Mouse (Mus musculus): ENCODE data around the gene Igfbp3.
"Not testable (repeated sequence)": the region's sequence is repeated elsewhere in the genome, so short reads cannot be mapped to it uniquely, and the experiment has no call there.

Gene Igfbp3

DNA sequence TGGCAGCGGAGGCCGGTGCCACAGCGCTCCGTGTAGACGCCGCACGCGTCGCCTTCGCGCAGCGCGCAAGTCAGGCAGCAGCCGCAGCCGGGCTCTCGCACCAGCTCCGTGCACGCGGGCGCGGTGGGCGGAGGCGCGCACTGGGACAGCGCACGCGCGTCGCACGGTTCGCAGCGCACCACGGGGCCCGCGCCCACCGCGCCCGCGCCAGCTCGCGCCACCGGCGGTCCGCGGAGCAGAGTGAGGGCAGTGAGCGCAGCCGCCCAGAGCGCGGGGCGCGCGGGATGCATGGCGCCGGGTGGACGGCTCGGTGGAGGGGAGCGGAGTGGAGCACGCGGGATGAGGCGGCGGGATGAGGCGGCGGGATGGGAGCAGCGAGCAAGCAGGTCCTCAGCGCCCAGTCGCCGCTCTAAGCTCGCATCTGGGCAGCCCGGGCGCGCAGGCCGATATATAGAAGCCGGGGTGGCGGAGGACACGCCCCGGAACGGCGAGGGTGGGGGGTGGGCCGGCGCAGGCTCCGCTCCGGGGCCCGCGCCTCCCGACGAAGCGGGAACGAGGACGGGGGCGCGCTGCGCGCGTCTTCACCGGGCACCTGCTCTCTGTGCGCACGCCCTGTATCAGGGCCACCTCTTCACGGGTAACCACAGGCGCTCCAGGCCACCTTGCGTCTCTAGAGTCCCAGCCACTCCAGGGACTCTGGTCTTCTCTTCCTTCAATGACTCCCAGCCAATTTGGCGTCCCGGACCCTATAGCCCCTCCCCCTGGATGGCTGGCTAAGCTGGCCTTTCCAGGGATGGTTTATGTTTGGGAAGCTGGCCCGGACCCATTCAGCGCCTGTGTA, at the start of gene Igfbp3:
Gene Igfbp3, minus strand, starts transcription at position 423 of the 841 bp plus-strand sequence.
- no peak for DNase-seq

GRCm38 (mm10) chr11:7250870-7251269, 37.1 kb upstream of the Igfbp3 start:
- DNase-seq = no peak

GRCm38 (mm10) chr11:7250415-7250814, 36.7 kb upstream of the Igfbp3 start:
- DNase-seq = no peak

GRCm38 (mm10) chr11:7244782-7245181, 31.1 kb upstream of the Igfbp3 start:
- no peak for DNase-seq

GRCm38 (mm10) chr11:7239041-7239740, 25.5 kb upstream of the Igfbp3 start:
- no peak for DNase-seq

- no peak for DNase-seq
Measured at GRCm38 (mm10) chr11:7238546-7238945, 24.8 kb upstream of the Igfbp3 start.

GRCm38 (mm10) chr11:7237712-7238111, 24.0 kb upstream of the Igfbp3 start:
- DNase-seq = no peak

DNA sequence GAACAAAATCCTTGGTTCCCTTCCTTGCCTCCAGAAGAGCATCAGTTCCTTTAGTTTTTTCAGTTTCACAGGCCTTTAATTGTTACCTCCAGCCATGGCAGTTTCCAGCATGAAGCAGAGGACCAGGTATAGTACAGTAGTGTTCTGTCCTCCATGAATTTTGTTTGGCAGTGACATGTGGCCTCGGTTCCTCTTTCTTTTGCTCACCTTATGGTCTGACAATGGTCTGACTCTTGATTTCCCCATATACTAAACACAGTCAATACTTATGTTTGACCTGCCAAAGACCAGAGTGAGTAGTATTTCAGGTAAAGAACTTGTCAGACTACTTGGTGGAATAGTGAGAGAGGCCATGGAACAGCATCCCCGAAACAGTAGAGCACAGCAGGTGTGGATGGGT, 23.0 kb upstream of the Igfbp3 start:
- no peak for DNase-seq

GRCm38 (mm10) chr11:7234981-7235609, 21.4 kb upstream of the Igfbp3 start:
- DNase-seq = no peak

GRCm38 (mm10) chr11:7234436-7234835, 20.7 kb upstream of the Igfbp3 start:
- no peak for DNase-seq

- DNase-seq = no peak
Measured at GRCm38 (mm10) chr11:7233333-7233732, 19.6 kb upstream of the Igfbp3 start.

DNA sequence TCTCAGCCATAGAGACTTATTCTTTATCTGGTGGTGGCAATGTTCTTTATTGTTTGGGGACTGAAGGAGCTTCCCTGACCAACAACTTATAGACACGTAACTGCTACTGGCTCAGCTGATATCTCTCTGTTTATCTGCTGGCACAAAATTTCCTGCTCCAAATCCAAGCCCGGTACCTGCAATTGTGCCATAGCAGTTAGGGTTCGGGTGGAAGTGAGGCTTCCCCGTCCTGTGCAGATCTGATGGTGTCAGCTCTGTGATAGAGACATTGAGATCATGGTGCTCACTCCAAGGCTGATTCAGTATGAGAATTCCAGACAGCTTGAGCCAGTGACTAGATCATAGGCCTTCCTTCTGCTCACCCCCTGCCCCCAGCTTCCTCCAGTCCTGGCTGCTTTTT, 18.2 kb upstream of the Igfbp3 start:
- no peak for DNase-seq

DNA sequence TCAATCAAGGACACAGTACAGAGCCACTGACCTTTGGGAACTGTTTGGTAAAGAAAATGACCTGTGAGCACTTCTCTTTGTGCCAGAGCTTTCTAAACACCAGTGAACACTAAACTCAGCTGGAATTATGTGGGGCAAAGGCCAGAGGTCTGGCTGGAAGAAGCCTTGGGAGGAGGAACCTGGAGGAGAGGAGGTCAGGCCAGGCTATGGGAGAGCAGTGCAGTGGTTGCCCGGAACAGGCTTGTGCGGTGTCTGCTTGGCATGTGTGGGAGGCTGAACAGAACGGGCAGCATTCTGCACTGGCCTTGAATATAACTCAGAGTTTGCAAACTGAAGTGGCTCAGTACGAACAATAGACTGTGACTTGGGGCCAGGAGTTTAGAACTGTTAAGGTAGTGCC, 16.3 kb upstream of the Igfbp3 start:
- DNase-seq = no peak

GRCm38 (mm10) chr11:7228107-7228506, 14.4 kb upstream of the Igfbp3 start:
- DNase-seq = no peak

DNA sequence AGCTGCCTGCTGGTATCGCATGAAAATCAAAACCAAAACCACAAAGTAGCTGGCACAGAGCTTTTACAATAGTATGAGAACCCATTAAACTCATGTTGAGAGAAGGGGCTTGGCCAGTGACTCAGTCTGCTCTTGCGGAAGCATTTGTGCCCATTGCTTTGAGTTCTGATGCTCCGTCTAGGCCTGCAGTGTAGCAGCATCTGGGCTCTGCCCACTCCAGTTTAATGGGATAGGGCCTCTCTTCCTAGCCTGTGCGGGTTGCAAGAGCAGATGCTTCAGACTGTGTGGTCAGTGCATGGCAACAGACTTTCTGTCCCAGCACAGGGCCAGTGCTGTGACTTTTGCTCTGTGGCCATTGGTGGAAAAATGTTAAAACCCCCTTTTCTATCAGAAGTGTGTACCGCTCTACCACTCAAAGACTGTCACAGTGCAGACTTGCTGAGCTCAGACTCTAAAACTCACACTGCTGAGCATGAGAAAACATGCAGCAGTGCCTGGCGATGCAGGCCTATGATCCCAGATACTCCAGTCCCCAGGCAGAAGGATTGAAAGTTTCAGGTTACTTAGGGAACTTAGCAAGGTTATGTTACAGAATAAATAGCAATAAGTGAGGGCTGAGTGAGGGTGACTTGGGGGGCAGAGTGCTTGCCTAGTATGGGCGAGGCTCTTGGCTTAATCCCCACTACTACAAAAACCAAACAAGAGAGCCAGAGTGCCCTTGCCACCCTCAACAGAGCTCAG, 13.3 kb upstream of the Igfbp3 start:
- DNase-seq = no peak

- DNase-seq = no peak
Measured at GRCm38 (mm10) chr11:7226200-7226599, 12.5 kb upstream of the Igfbp3 start.

DNA sequence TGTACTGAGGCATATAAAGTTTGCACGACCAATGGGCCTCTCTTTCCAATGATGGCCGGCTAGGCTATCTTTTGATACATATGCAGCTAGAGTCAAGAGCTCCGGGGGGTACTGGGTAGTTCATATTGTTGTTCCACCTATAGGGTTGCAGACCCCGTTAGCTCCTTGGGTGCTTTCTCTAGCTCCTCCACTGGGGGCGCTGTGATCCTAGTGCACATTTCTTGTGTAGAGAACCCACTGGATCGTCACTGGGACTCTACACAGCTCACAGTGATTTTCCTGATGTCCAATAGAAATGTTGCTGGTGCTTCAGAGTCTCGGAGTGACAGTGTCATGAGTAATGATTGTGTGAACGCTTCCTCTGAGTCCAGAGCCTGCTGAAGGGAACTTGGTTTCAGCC, 8.1 kb upstream of the Igfbp3 start:
- not testable (repeated sequence) for DNase-seq

DNA sequence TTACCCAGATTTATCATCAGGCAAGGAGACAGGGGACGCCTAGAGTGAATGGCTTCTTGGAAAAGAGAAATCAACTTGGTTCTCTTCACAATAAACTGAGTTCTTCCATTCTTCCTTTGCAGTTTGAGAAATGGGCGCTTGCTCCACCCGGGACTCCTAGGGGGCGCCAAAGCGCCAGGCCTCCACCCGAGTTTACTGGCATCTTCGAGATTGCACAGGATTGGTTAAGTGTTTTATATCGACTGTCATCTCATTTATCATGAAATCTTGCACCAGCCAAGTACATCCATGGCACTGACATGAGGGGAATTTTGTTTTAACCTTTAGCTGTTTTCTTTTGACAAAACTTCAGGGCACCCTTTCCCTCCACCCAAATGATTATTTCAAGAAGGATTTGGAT, 2.0 kb upstream of the Igfbp3 start:
- DNase-seq = peak; percentile 14 to 24

DNA sequence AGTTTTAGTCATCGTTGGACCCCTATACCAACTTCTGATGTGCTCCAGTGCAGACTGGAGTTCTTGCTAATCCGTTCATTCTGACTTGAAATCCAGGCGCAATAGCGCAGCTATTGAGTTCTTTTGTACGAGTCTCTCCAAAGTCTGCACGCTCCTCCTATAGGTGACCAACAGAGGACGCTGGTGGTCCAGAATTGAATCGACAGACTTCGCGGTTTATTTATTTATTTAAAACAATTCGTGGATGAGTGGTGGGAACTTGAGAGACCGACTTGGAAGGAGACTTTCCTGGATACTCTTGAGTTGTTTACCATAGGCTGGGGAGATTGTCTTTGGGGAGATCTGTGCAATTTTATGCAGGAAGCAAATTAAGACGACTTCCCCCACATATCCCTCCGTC, 1.0 kb upstream of the Igfbp3 start:
- no peak for DNase-seq

- DNase-seq = no peak
Measured at GRCm38 (mm10) chr11:7214342-7214660, 578 bp upstream of the Igfbp3 start.

- no peak for DNase-seq
Measured at GRCm38 (mm10) chr11:7213161-7213500, 592 bp downstream of the Igfbp3 start.

GRCm38 (mm10) chr11:7212126-7212798, 1.5 kb downstream of the Igfbp3 start:
- DNase-seq = no peak

- DNase-seq = no peak
Measured at GRCm38 (mm10) chr11:7211211-7211610, 2.5 kb downstream of the Igfbp3 start.
